ENCODE assay signal across 24 mouse cellular contexts in genomic region chr8:8376791-8377190, GRCm38 (mm10).
DNase-seq lines count a peak whose midpoint lies in the region; ATAC-seq and TF ChIP-seq lines count a peak whose summit lies in the region.
"Had no signal": no experiment of that assay in that cellular context is flagged by ENCODE, and none has a peak within 500 bp of the region (broad histone marks: within the 10 kb centered on the region; RNA-seq: fewer than 3 reads in every experiment).

No protein-coding gene starts in this region.

- no peak overlapping the region for H3K4me2 ChIP-seq in forebrain, embryonic 11.5 days (ENCODE audit: low read depth, low read length, severe bottlenecking)
- no peak overlapping the region for H3K4me2 ChIP-seq in forebrain, postnatal 0 days (ENCODE audit: low read depth)
- no peak overlapping the region for H3K4me2 ChIP-seq in midbrain, embryonic 12.5 days (replicated peaks)
- H3K4me2 ChIP-seq in midbrain, embryonic 16.5 days (ENCODE audit: low read length): no peak overlapping the region
- H3K4me2 ChIP-seq in midbrain, postnatal 0 days (ENCODE audit: low read depth, low read length, poor library complexity, severe bottlenecking): no peak overlapping the region
- no peak overlapping the region for H3K4me2 ChIP-seq in midbrain, embryonic 11.5 days
- no peak overlapping the region for H3K4me2 ChIP-seq in forebrain, embryonic 16.5 days (ENCODE audit: low read length)
- H3K4me2 ChIP-seq: embryonic facial prominence, embryonic 12.5 days; embryonic facial prominence, embryonic 15.5 days; heart, embryonic 13.5 days; hindbrain, embryonic 14.5 days; intestine, embryonic 15.5 days had no signal

- H3K9ac ChIP-seq in forebrain, embryonic 11.5 days (ENCODE audit: low read length): no peak overlapping the region
- no peak overlapping the region for H3K9ac ChIP-seq in forebrain, postnatal 0 days
- no peak overlapping the region for H3K9ac ChIP-seq in midbrain, embryonic 12.5 days (replicated peaks)
- no peak overlapping the region for H3K9ac ChIP-seq in midbrain, embryonic 16.5 days (ENCODE audit: low read depth, low read length)
- H3K9ac ChIP-seq in midbrain, postnatal 0 days (replicated peaks; ENCODE audit: low read length, poor library complexity, severe bottlenecking): no peak overlapping the region
- no peak overlapping the region for H3K9ac ChIP-seq in midbrain, embryonic 11.5 days (ENCODE audit: low read length)
- H3K9ac ChIP-seq in forebrain, embryonic 16.5 days (replicated peaks; ENCODE audit: low read depth, low read length): no peak overlapping the region
- H3K9ac ChIP-seq: embryonic facial prominence, embryonic 12.5 days; embryonic facial prominence, embryonic 15.5 days; heart, embryonic 13.5 days; hindbrain, embryonic 14.5 days; intestine, embryonic 15.5 days had no signal

- peak; percentile 73 for ATAC-seq in forebrain, embryonic 11.5 days (replicated peaks; ENCODE audit: low FRiP score)
- ATAC-seq in forebrain, postnatal 0 days: no peak
- ATAC-seq in midbrain, embryonic 12.5 days (ENCODE audit: low FRiP score, low read depth): peak; percentile 38; the same call in 1 of the 2 replicates
- no peak for ATAC-seq in midbrain, embryonic 16.5 days
- no peak for ATAC-seq in midbrain, postnatal 0 days (ENCODE audit: low FRiP score)
- ATAC-seq in midbrain, embryonic 11.5 days (ENCODE audit: low FRiP score): no peak
- ATAC-seq in forebrain, embryonic 16.5 days: peak; percentile 59
- ATAC-seq: activated CD4-positive, CD25-positive, alpha-beta regulatory T cell, adult 4 months; intestine, embryonic 15.5 days had no signal

- WGBS in forebrain, embryonic 11.5 days: 50% methylated on average over 3 of the region's 3 CpGs
- 30% methylated on average over 3 of the region's 3 CpGs for WGBS in forebrain, postnatal 0 days
- WGBS in midbrain, embryonic 12.5 days: 41% methylated on average over 3 of the region's 3 CpGs
- WGBS in midbrain, embryonic 16.5 days: 40% methylated on average over 3 of the region's 3 CpGs
- 60% methylated on average over 3 of the region's 3 CpGs for WGBS in midbrain, postnatal 0 days
- WGBS in midbrain, embryonic 11.5 days: 55% methylated on average over 3 of the region's 3 CpGs
- 23% methylated on average over 3 of the region's 3 CpGs for WGBS in forebrain, embryonic 16.5 days

- H3K27ac ChIP-seq in forebrain, embryonic 11.5 days (ENCODE audit: low read depth, low read length): no peak overlapping the region
- H3K27ac ChIP-seq in forebrain, postnatal 0 days (ENCODE audit: low read depth, low read length): no peak overlapping the region
- H3K27ac ChIP-seq in midbrain, embryonic 12.5 days (replicated peaks): no peak overlapping the region
- H3K27ac ChIP-seq in midbrain, embryonic 16.5 days (ENCODE audit: low read length): no peak overlapping the region
- H3K27ac ChIP-seq in midbrain, postnatal 0 days (ENCODE audit: low read depth, low read length): no peak overlapping the region
- H3K27ac ChIP-seq in midbrain, embryonic 11.5 days (ENCODE audit: low read depth, low read length): no peak overlapping the region
- no peak overlapping the region for H3K27ac ChIP-seq in forebrain, embryonic 16.5 days (ENCODE audit: low read length)
- H3K27ac ChIP-seq: embryonic facial prominence, embryonic 12.5 days; embryonic facial prominence, embryonic 15.5 days; heart, adult 2 months; heart, embryonic 10.5 days; heart, embryonic 13.5 days; hindbrain, embryonic 14.5 days; intestine, embryonic 15.5 days had no signal

- H3K4me1 ChIP-seq in forebrain, embryonic 11.5 days (replicated peaks; ENCODE audit: control insufficient read depth, insufficient read depth, low read length): peaks cover 2% of the 10 kb centered on the region; the same call in 1 of the 2 replicates
- peaks cover 2% of the 10 kb centered on the region; the same call in 1 of the 2 replicates for H3K4me1 ChIP-seq in forebrain, postnatal 0 days (ENCODE audit: insufficient read depth)
- H3K4me1 ChIP-seq in midbrain, embryonic 12.5 days: peaks cover 10% of the 10 kb centered on the region
- no peaks in the 10 kb centered on the region for H3K4me1 ChIP-seq in midbrain, embryonic 16.5 days (ENCODE audit: control insufficient read depth, insufficient read depth, low read length)
- H3K4me1 ChIP-seq in midbrain, postnatal 0 days (ENCODE audit: insufficient read depth, low read length): no peaks in the 10 kb centered on the region
- peaks cover 2% of the 10 kb centered on the region; the same call in 1 of the 2 replicates for H3K4me1 ChIP-seq in midbrain, embryonic 11.5 days (ENCODE audit: control insufficient read depth, insufficient read depth, low read length)
- peaks cover 2% of the 10 kb centered on the region; the same call in 1 of the 2 replicates for H3K4me1 ChIP-seq in forebrain, embryonic 16.5 days (replicated peaks; ENCODE audit: control insufficient read depth, insufficient read depth, low read length)
- H3K4me1 ChIP-seq: embryonic facial prominence, embryonic 12.5 days; embryonic facial prominence, embryonic 15.5 days; heart, embryonic 10.5 days; intestine, embryonic 15.5 days had no signal

- no peak overlapping the region for H3K4me3 ChIP-seq in forebrain, embryonic 11.5 days (ENCODE audit: low read depth, low read length)
- H3K4me3 ChIP-seq in forebrain, postnatal 0 days (ENCODE audit: low read depth, low read length): no peak overlapping the region
- no peak overlapping the region for H3K4me3 ChIP-seq in midbrain, embryonic 12.5 days
- no peak overlapping the region for H3K4me3 ChIP-seq in midbrain, embryonic 16.5 days (ENCODE audit: low read depth, low read length)
- no peak overlapping the region for H3K4me3 ChIP-seq in midbrain, postnatal 0 days (ENCODE audit: low read depth, low read length)
- H3K4me3 ChIP-seq in midbrain, embryonic 11.5 days (ENCODE audit: low read depth, low read length): no peak overlapping the region
- no peak overlapping the region for H3K4me3 ChIP-seq in forebrain, embryonic 16.5 days (replicated peaks; ENCODE audit: low read length)
- H3K4me3 ChIP-seq: embryonic facial prominence, embryonic 12.5 days; embryonic facial prominence, embryonic 15.5 days; heart, adult 2 months; heart, embryonic 10.5 days; heart, embryonic 13.5 days; intestine, embryonic 15.5 days had no signal

- no peak for DNase-seq in forebrain, embryonic 11.5 days (ENCODE audit: low spot score)
- no peak for DNase-seq in forebrain, postnatal 0 days
- DNase-seq in midbrain, postnatal 0 days (ENCODE audit: low spot score): peak; percentile 48
- DNase-seq in midbrain, embryonic 11.5 days (ENCODE audit: low spot score, missing footprints): no peak
- DNase-seq in kidney, adult 9 months: no peak
- DNase-seq: adrenal gland, adult 8-10 months; adrenal gland, postnatal 25 days; cerebellum, adult 18-20 months; cerebellum, postnatal 25 days; gastrocnemius, postnatal 10 days; gastrocnemius, postnatal 36 days; heart, adult 2 months; heart, postnatal 14 days; heart, postnatal 4 days had no signal

- TF ChIP-seq CTCF in forebrain, postnatal 0 days (IDR thresholded peaks at IDR 0.05; ENCODE audit: low read depth): no peak
- no peak for TF ChIP-seq CTCF in midbrain, postnatal 0 days (IDR thresholded peaks at IDR 0.05)

- no peaks in the 10 kb centered on the region for H3K36me3 ChIP-seq in forebrain, embryonic 11.5 days (ENCODE audit: control insufficient read depth, insufficient read depth, low read length)
- H3K36me3 ChIP-seq in forebrain, postnatal 0 days (ENCODE audit: insufficient read depth): no peaks in the 10 kb centered on the region
- no peaks in the 10 kb centered on the region for H3K36me3 ChIP-seq in midbrain, embryonic 12.5 days
- H3K36me3 ChIP-seq in midbrain, embryonic 16.5 days (ENCODE audit: control insufficient read depth, insufficient read depth, low read length): no peaks in the 10 kb centered on the region
- no peaks in the 10 kb centered on the region for H3K36me3 ChIP-seq in midbrain, postnatal 0 days (ENCODE audit: insufficient read depth, low read length)
- no peaks in the 10 kb centered on the region for H3K36me3 ChIP-seq in midbrain, embryonic 11.5 days (ENCODE audit: control insufficient read depth, insufficient read depth, low read length)
- no peaks in the 10 kb centered on the region for H3K36me3 ChIP-seq in forebrain, embryonic 16.5 days (ENCODE audit: control insufficient read depth, insufficient read depth)
- H3K36me3 ChIP-seq: embryonic facial prominence, embryonic 12.5 days; embryonic facial prominence, embryonic 15.5 days; heart, embryonic 10.5 days; heart, embryonic 13.5 days; intestine, embryonic 15.5 days had no signal

- H3K27me3 ChIP-seq in forebrain, embryonic 11.5 days (ENCODE audit: control insufficient read depth, insufficient read depth, low read length): no peaks in the 10 kb centered on the region
- no peaks in the 10 kb centered on the region for H3K27me3 ChIP-seq in forebrain, postnatal 0 days (ENCODE audit: insufficient read depth, low read length)
- H3K27me3 ChIP-seq in midbrain, embryonic 12.5 days: peaks cover 18% of the 10 kb centered on the region; the same call in 1 of the 2 replicates
- H3K27me3 ChIP-seq in midbrain, embryonic 16.5 days (ENCODE audit: control insufficient read depth, insufficient read depth, low read depth, low read length): no peaks in the 10 kb centered on the region; the same call in none of the 2 replicates
- H3K27me3 ChIP-seq in midbrain, postnatal 0 days (ENCODE audit: insufficient read depth, low read length): no peaks in the 10 kb centered on the region
- no peaks in the 10 kb centered on the region for H3K27me3 ChIP-seq in midbrain, embryonic 11.5 days (ENCODE audit: control insufficient read depth, insufficient read depth, low read length)
- H3K27me3 ChIP-seq in forebrain, embryonic 16.5 days (replicated peaks; ENCODE audit: control insufficient read depth, insufficient read depth, low read length): no peaks in the 10 kb centered on the region
- H3K27me3 ChIP-seq: embryonic facial prominence, embryonic 12.5 days; embryonic facial prominence, embryonic 15.5 days; heart, embryonic 13.5 days; intestine, embryonic 15.5 days had no signal

- no peaks in the 10 kb centered on the region for H3K9me3 ChIP-seq in forebrain, embryonic 11.5 days (ENCODE audit: control insufficient read depth, low read length)
- H3K9me3 ChIP-seq in forebrain, postnatal 0 days (ENCODE audit: low read length): no peaks in the 10 kb centered on the region
- no peaks in the 10 kb centered on the region for H3K9me3 ChIP-seq in midbrain, embryonic 12.5 days
- no peaks in the 10 kb centered on the region for H3K9me3 ChIP-seq in midbrain, embryonic 16.5 days (replicated peaks; ENCODE audit: control insufficient read depth, low read length, poor library complexity, severe bottlenecking)
- H3K9me3 ChIP-seq in midbrain, postnatal 0 days (ENCODE audit: low read length): no peaks in the 10 kb centered on the region
- H3K9me3 ChIP-seq in midbrain, embryonic 11.5 days (ENCODE audit: control insufficient read depth, low read length): no peaks in the 10 kb centered on the region
- no peaks in the 10 kb centered on the region for H3K9me3 ChIP-seq in forebrain, embryonic 16.5 days (ENCODE audit: control insufficient read depth, low read length)
- H3K9me3 ChIP-seq: embryonic facial prominence, embryonic 12.5 days; embryonic facial prominence, embryonic 15.5 days; heart, embryonic 10.5 days; heart, embryonic 13.5 days; intestine, embryonic 15.5 days had no signal

Comparison
In these comparisons a context has a peak if more than half of its experiments do, and no peak if none do; other contexts are left out.
1. ATAC-seq: peak in forebrain, embryonic 11.5 days (single experiment), midbrain, embryonic 12.5 days (single experiment) and forebrain, embryonic 16.5 days (single experiment); none in forebrain, postnatal 0 days (single experiment), midbrain, embryonic 16.5 days (single experiment), midbrain, postnatal 0 days (single experiment) and midbrain, embryonic 11.5 days (single experiment).